Mouse (Mus musculus) ES-E14 (cell line): ENCODE results near the gene Gm9.

ENCODE experiments used
- HCFC1 ChIP-seq: IDR thresholded peaks from 2 replicates; pipeline ENCODE4 v1.6.1; 2012; ENCODE audit warnings: low read length, inconsistent platforms, borderline replicate concordance; ENCODE audit not compliant: insufficient read depth
- ZC3H11A ChIP-seq: IDR thresholded peaks from 2 replicates; pipeline ENCODE4 v1.6.1; 2012; ENCODE audit warnings: low read depth, mild to moderate bottlenecking, inconsistent platforms, low read length, borderline replicate concordance

DNA sequence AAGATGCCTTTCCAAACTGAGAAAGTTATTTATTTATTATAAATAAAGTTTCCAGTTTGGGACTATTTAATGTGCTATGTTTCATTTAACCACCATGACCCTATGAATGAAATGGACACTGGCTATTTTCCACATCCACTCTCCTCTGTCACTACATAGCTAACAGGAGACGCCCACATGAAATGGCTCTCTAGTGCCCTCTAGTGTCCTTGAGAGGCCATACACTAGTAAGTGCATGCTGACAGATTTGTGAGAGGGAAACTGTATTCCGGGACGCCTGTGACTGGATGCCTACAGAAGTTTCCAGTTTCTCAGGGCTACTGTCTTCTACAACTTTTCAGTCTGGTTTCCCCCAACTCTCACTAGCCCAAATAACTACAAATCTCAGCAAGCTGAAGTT is 43.8 kb downstream of the Gm9 start:
- TF ChIP-seq HCFC1 (no peak), ZC3H11A (no peak)
